Mouse (Mus musculus) brown adipose tissue, adult 24 weeks (tissue): Measurements from ENCODE around the gene Reps2. TPM values are rescaled to one million over a fixed set of nuclear protein-coding genes. Genes with fewer than 3 reads are reported as not detected.

ENCODE experiments used
- H3K27ac ChIP-seq: fragments of 200-500 bp; replicated peaks from 2 replicates; pipeline ENCODE4 v1.5.1; 2012; ENCODE audit warnings: low read depth, mild to moderate bottlenecking, low read length
- H3K4me1 ChIP-seq: fragments of 200-500 bp; 2 replicates; pipeline ENCODE4 v1.6.1; 2012; ENCODE audit warnings: low read length, mixed read lengths; ENCODE audit not compliant: control insufficient read depth, insufficient read depth, insufficient read length
- H3K4me3 ChIP-seq: fragments of 200-500 bp; 2 replicates; pipeline ENCODE4 v1.5.1; 2012; ENCODE audit warnings: low read depth, mild to moderate bottlenecking, low read length, moderate library complexity; ENCODE audit not compliant: insufficient read depth
- polyA plus RNA-seq: library from polyadenylated mRNA; stranded (reverse); fragments of >200 nt; gene quantifications from 2 replicates; pipeline ENCODE4 v1.2.4, GENCODE M21; 2012; ENCODE audit not compliant: missing spikeins, insufficient read depth, insufficient read length

Gene Reps2
- polyA plus RNA-seq, 1 experiment, result 1.5 TPM

- no peak overlapping the region for H3K27ac ChIP-seq
- H3K4me1 ChIP-seq, result no peaks in the 10 kb centered on the region
- H3K4me3 ChIP-seq, result no peak overlapping the region
Measured at GRCm38 (mm10) chrX:162487734-162488133, 155.7 kb downstream of the Reps2 start.

GRCm38 (mm10) chrX:162470213-162470612, 173.2 kb downstream of the Reps2 start:
- H3K4me1 ChIP-seq, result no peaks in the 10 kb centered on the region
- H3K4me3 ChIP-seq, result no peak overlapping the region
- H3K27ac ChIP-seq, result no peak overlapping the region

GRCm38 (mm10) chrX:162462156-162462555, 181.3 kb downstream of the Reps2 start:
- Histone ChIP-seq H3K4me3 (no peak overlapping the region), H3K4me1 (no peaks in the 10 kb centered on the region), H3K27ac (no peak overlapping the region)

- Histone ChIP-seq H3K4me1 (no peaks in the 10 kb centered on the region), H3K4me3 (no peak overlapping the region), H3K27ac (no peak overlapping the region)
Measured at GRCm38 (mm10) chrX:162456445-162456844, 187.0 kb downstream of the Reps2 start.

GRCm38 (mm10) chrX:162455364-162455763, 188.1 kb downstream of the Reps2 start:
- no peak overlapping the region for H3K27ac ChIP-seq
- H3K4me1 ChIP-seq, result no peaks in the 10 kb centered on the region
- no peak overlapping the region for H3K4me3 ChIP-seq

- no peak overlapping the region for H3K27ac ChIP-seq
- H3K4me1 ChIP-seq, result no peaks in the 10 kb centered on the region
- no peak overlapping the region for H3K4me3 ChIP-seq
Measured at GRCm38 (mm10) chrX:162453821-162454402, 189.5 kb downstream of the Reps2 start.

GRCm38 (mm10) chrX:162452642-162453041, 190.8 kb downstream of the Reps2 start:
- no peaks in the 10 kb centered on the region for H3K4me1 ChIP-seq
- H3K27ac ChIP-seq, result no peak overlapping the region
- no peak overlapping the region for H3K4me3 ChIP-seq

- no peaks in the 10 kb centered on the region for H3K4me1 ChIP-seq
- H3K27ac ChIP-seq, result no peak overlapping the region
- no peak overlapping the region for H3K4me3 ChIP-seq
Measured at GRCm38 (mm10) chrX:162447974-162448373, 195.5 kb downstream of the Reps2 start.

GRCm38 (mm10) chrX:162446678-162447318, 196.7 kb downstream of the Reps2 start:
- H3K4me1 ChIP-seq, result no peaks in the 10 kb centered on the region
- no peak overlapping the region for H3K4me3 ChIP-seq
- H3K27ac ChIP-seq, result no peak overlapping the region

GRCm38 (mm10) chrX:162443387-162443786, 200.1 kb downstream of the Reps2 start:
- Histone ChIP-seq H3K4me1 (no peaks in the 10 kb centered on the region), H3K27ac (no peak overlapping the region), H3K4me3 (no peak overlapping the region)

GRCm38 (mm10) chrX:162442970-162443369, 200.5 kb downstream of the Reps2 start:
- Histone ChIP-seq H3K4me1 (no peaks in the 10 kb centered on the region), H3K27ac (no peak overlapping the region), H3K4me3 (no peak overlapping the region)

- no peak overlapping the region for H3K4me3 ChIP-seq
- no peak overlapping the region for H3K27ac ChIP-seq
- H3K4me1 ChIP-seq, result no peaks in the 10 kb centered on the region
Measured at GRCm38 (mm10) chrX:162432776-162433543, 210.5 kb downstream of the Reps2 start.

GRCm38 (mm10) chrX:162427698-162428097, 215.8 kb downstream of the Reps2 start:
- no peak overlapping the region for H3K27ac ChIP-seq
- H3K4me1 ChIP-seq, result no peaks in the 10 kb centered on the region

GRCm38 (mm10) chrX:162419431-162419830, 224.0 kb downstream of the Reps2 start:
- Histone ChIP-seq H3K27ac (no peak overlapping the region), H3K4me1 (no peaks in the 10 kb centered on the region), H3K4me3 (no peak overlapping the region)

More at GRCm38 (mm10) chrX:162427698-162428097, 215.8 kb downstream of the Reps2 start:
- H3K4me3 ChIP-seq, result no peak overlapping the region

- Histone ChIP-seq H3K4me3 (no peak overlapping the region), H3K4me1 (no peaks in the 10 kb centered on the region), H3K27ac (no peak overlapping the region)
Measured at GRCm38 (mm10) chrX:162413124-162413523, 230.3 kb downstream of the Reps2 start.
